Mouse (Mus musculus) adrenal gland, postnatal 4 days (tissue): ENCODE data around the gene Alox5. TPM values are rescaled to one million over a fixed set of nuclear protein-coding genes. Genes with fewer than 3 reads are reported as not detected.
"Not testable (repeated sequence)": the region's sequence is repeated elsewhere in the genome, so short reads cannot be mapped to it uniquely, and the experiment has no call there.

Experiments used
- DNase-seq, 2 experiments: peaks; one replicate each; pipeline ENCODE4 v3.0.0; 2021 to 2022; ENCODE audit warnings: low spot score in 2 of 2, mixed read lengths in 2 of 2
- long read RNA-seq, 2 experiments: library from polyadenylated mRNA; stranded (forward); transcript quantifications; one replicate each; pipeline ENCODE4 v2.0.0; 2021
- total RNA-seq, 2 experiments: library from RNA; stranded (reverse); gene quantifications; 2 replicates each; pipeline ENCODE4 v1.2.3; 2021

The Alox5 gene
- total RNA-seq = 1 to 10 TPM; 1.1 to 3.5 TPM
- long read RNA-seq, experiment 1 = 0 reads
- long read RNA-seq, experiment 2 = 0 reads

DNA sequence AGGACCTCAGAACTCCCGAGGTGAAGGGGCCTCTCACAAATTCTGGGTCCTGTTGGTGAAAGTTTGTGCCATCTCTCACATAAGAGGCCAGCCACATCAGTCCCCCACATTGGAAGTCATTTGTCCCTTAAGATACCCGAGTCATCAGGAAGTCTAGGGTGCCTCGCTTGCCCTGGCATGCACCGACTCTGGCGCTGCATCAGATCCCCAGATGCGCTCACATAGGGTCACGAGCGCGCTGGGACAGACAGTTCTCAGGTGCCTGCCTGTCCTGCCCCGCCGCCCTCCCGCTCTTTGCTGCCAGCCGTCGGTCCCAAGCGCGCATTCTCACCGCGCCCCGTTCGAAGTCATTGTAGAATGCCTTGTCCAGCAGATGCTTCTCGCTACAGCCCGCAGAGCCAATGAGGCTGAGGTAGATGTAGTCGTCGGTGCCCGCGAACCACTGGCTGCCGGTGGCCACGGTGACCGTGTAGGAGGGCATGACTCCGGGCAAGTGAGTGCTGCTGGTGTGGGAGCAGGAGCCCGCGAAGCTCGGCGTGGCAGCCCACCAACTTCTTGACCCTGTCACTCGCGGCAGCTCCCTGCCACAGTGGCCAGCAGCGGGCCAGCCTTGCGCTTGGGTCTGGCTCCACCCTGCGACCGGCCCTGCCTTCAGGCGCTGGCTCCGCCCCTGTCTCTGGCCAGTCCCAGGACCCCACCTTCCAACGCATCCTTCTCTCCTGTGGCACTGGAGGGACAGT, at the start of gene Alox5:
Gene Alox5, minus strand, starts transcription at position 635 of the 740 bp plus-strand sequence.
- no peak for DNase-seq

DNA sequence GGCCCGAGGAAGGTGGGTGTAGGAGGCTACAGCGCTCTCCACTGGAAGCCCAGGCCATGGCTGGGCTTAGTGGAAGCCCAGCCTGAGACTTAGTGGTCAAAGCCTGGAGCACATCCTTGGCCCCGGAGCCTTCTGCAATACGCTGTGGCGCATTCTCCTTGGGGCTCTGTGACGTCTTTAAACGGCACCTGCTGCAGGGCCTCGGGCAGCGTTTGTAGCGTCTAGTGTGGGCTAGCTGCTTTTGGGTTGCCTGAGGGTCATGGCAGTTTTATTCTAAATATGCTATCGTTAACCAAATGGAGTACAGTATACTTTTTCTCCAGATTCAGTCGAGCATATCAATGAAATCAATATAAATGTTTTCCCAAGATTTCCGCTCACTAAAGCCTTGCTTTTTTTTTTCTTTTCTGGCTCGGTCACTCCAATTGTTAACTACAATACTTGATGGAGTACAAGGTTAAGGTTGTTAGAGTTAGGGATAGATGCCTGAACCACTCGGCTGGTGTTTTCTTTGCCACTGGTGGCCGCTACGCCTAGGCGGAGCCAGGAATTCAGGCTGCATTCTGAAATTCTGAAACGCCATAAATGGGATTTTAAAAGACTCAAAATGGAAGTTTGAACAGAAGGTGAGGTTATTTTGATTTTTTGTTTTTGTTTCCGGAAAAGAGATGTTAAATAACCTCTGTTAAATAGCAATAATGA, 45.5 kb upstream of the Alox5 start, which contains the start of gene Olfr212:
Gene Olfr212, plus strand, starts transcription at position 215 of the 702 bp plus-strand sequence.
- not testable (repeated sequence) for DNase-seq

DNA sequence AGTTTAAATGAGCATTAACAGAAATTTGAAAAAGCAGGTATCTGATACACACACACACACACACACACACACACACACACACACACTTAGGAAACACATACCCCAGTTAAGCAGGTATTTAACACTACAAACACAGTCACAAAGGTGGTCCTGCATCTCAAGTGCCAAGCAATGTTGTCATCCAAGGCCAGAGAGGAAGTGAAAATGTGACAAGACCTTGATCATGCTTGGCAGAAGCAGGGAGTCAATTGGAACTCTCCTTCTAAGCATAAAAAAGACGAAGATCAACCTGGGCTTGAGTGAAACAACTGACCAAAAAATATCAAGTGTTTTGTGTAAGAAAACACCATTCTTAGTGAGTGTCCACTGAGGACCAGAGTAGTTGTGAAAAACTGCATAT, 35.0 kb upstream of the Alox5 start:
- DNase-seq = no peak

DNA sequence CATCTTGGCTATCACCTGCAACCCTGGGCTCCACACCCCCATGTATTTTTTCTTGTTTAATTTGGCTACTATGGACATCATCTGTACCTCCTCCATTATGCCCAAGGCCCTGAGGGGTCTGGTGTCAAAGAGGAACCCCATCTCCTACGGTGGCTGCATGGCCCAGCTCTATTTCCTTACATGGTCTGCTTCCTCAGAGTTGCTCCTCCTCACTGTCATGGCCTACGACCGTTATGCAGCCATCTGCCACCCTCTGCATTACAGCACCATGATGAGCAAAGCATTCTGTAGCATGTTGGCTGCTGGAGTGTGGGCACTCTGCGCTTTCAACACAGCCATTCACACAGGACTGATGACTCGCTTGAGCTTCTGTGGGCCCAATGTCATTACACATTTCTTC, 32.8 kb upstream of the Alox5 start:
- no peak for DNase-seq

- DNase-seq = no peak
Measured at GRCm38 (mm10) chr6:116488791-116489190, 27.8 kb upstream of the Alox5 start, which contains the start of gene Olfr211. Olfr211 (plus strand) TSS chr6:116489091.

- no peak for DNase-seq
Measured at GRCm38 (mm10) chr6:116486833-116487232, 25.9 kb upstream of the Alox5 start.

GRCm38 (mm10) chr6:116485081-116485480, 24.1 kb upstream of the Alox5 start:
- no peak for DNase-seq

DNA sequence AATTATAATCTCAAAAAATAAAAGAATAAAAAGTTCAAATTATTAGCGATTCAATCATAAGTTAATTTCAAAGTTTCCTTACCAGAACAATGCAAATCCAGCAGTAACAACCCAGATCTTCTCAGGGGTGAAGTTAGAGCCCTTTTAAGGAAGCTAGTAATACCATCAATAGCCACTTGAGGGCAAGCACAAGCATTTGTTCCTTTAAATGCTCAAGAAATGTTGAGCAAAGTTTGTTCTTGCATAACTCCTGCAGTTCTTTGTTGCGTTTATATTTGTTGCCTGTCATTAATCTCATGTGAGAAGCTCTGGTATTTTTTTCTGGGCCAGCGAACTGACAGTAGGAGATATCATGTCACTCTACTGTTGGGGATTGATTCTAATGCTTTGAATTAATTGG, 7.1 kb upstream of the Alox5 start:
- no peak for DNase-seq

- no peak for DNase-seq
Measured at GRCm38 (mm10) chr6:116459232-116459631, 1.7 kb downstream of the Alox5 start.

GRCm38 (mm10) chr6:116458728-116459127, 2.2 kb downstream of the Alox5 start:
- no peak for DNase-seq

DNA sequence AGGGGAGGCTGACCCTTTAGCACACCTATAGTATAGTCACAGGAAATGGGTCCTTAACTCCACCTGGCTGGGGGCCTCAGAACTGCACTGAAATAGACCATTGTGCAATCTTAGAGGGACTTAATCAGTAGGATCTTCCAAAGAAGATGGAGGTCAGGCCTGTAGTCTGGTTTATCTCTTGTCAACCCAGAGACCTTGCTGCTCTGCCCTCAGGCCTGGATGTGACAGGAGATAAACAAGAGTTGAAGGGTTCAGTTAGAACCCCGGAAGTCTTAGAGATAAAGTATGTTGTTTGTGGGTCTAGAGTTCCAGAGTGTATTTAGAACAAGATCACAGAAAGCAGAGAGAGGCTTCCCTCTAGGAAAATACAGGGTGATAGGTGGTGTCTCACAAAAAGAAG, 4.5 kb downstream of the Alox5 start:
- no peak for DNase-seq

DNA sequence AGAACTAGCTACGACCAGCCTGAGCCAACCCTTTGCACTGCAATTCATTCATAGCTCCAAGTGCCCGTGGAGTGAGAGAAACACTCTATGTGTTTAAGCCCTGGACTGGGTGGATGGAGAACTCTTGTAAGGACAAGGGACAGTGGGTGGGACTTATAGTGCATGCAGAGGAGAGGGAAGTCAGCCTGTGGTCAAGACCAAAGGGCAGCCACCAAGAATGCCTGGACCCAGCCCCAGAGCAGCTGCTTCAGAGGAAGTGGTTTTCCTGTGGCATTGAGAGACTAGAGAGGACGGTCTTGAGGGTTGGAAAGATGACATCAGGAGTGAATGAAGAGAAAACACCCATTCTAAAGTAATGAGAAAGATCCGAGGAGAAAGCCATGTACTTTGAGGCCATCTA, 5.2 kb downstream of the Alox5 start:
- DNase-seq = no peak

GRCm38 (mm10) chr6:116440849-116441248, 20.1 kb downstream of the Alox5 start:
- no peak for DNase-seq

DNA sequence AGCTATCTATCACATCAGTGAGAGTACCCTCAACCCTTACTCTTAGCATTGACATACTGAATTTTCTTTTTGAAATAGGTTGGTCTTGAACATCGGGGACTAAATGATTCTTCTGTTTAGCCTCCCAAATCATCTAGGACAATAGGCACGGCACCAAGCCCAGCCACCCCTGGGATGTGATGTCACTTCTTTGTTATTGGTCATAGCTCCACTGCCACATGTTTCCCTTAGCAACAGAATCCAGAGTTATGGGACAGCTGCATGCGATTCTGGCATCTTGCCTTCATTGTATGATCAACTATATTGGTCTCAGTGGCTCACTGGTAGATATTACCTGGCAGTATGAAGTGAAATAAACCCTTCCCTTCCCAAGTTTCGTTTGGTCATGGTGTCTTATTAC, 20.5 kb downstream of the Alox5 start:
- DNase-seq = no peak

DNA sequence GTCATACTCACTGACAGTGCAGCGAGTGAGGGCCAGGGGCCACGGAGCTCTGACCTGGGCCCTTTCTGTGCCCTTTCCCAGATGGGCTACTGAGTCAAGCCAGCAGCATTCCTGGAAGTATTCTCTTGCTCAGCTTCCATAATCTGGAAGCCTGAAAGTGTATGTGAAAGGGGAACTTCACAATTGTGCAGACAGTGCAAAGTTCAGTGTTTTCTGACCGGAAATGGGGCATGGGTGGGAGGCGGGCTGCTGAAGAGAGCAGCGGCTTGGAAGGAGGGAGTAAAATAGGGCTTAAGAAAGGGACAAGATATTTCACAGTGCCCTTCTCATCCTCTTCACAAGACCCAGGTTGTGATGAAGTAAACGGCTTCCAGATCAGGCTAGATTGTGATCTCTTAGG, 21.4 kb downstream of the Alox5 start:
- no peak for DNase-seq

DNA sequence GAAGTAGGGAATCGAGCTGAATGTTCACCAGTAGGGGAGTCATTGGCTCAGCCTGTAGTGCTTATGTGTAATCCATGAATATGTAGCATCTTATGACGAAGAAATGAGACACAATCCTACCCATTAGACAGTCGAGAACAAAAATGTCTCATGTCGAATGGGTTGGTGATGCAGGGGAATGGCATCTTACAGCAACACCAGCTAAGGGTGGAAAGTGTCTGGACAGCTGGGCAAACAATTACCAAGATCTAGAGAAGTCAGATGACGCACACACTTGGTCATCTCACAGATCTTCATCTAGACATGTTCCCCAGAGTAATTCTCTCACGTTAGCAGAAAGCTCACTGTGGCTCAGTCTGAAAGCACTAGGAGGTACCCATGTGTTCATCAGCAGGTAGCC, 22.1 kb downstream of the Alox5 start:
- DNase-seq = no peak

- DNase-seq = no peak
Measured at GRCm38 (mm10) chr6:116428282-116428681, 32.7 kb downstream of the Alox5 start.

DNA sequence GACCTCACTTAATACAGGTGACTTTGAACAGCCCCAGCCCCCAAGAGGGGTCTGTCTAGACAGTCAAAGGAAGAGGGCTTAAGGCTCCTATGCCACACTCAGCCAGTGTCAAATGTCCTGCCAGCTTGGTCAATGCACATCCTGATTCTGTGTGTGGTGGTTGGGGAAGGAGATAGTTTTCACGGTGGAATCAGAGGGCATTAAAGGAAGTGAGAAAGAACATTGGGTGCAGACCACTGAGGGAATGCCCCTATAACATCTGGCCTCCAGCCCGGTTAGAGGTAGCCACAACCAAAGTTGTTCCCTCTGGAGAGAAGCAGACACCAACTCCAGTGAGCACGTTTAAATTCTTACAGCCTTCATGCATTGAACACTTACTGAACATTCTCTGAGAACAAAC, 33.4 kb downstream of the Alox5 start:
- DNase-seq = no peak

DNA sequence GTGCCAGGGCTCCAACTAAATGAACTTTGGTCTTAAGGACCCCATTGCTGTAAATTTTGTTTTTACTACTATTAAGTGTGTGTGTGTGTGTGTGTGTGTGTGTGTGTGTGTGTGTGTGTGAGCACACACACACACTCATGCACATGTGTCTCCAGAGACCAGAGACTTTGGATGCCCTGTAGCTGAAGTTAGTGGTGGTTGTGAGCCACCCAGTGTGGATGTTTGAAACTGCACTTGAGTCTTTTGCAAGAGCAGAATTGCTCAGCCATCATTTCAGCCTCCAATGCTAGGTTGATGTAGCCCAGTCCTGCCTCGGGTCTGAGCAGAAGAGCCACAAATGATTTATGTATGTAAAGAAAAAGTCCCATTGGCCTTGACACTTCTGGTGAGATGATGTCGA, 37.3 kb downstream of the Alox5 start:
- no peak for DNase-seq

DNA sequence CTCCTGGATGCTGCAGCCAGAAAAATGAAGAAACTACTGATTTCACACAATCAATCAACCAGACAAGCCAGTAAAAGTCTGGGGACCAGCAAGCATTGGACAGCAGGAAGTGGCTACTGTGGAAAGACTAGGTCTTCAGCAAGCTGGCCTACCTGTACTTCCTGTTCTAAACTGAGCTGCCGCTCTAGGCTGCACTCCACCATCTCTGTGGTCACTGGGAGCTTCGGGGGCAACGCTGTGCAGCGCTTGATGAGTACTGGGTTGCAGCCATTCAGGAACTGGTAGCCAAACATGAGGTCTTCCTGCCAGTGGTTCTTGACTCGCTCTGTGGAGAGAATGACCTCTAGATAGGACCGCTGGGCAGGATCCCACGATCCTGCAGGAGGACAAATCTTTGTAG, 38.0 kb downstream of the Alox5 start:
- no peak for DNase-seq

DNA sequence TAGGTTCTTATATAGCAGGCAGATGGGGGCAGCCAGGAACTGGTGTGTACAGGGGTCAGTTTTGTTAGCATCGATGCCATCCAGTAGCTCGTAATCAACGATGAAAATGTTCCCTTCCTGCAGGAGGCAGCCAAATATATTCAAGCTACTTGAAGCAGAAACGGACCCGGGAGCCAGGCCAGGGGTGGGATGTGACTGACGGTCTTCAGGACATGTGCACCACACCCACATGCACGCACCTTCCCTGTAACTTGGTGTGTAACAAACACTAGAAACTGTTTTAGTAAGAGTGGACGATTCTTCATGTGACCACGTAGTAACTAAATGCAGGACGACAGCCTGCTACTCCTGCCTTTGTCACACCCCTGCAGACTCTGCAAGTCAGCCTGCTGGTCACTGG, 40.7 kb downstream of the Alox5 start:
- no peak for DNase-seq

DNA sequence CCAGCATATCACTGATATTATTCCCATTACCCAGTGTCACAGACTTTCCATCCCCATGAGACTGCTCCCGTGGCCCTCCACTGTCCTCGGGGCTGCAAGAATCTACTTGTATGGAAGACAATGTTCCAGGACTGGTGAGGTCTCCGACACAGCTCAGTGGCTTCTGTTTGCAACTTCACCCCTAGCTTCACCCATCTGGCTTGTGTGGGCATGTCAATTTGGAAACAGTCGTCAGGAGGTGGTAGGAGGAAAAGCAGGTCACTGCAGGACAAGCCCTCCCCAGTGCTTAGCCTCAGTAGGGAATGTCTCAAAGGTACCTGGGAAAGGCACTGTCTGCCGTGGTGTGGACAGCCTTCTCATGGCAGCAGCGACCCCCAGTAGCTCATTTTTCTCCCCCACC, 41.3 kb downstream of the Alox5 start:
- no peak for DNase-seq

GRCm38 (mm10) chr6:116418487-116418886, 42.5 kb downstream of the Alox5 start:
- no peak for DNase-seq
